Mouse (Mus musculus) embryo, embryonic 11 days (tissue): ENCODE results near the gene Smad6.
A peak's percentile ranks its signal among the peaks of the same experiment; 100 is the strongest.

Source experiments
- DNase-seq: peaks from one replicate; pipeline ENCODE4 v3.0.0-alpha.2; 2015

The Smad6 gene

DNA sequence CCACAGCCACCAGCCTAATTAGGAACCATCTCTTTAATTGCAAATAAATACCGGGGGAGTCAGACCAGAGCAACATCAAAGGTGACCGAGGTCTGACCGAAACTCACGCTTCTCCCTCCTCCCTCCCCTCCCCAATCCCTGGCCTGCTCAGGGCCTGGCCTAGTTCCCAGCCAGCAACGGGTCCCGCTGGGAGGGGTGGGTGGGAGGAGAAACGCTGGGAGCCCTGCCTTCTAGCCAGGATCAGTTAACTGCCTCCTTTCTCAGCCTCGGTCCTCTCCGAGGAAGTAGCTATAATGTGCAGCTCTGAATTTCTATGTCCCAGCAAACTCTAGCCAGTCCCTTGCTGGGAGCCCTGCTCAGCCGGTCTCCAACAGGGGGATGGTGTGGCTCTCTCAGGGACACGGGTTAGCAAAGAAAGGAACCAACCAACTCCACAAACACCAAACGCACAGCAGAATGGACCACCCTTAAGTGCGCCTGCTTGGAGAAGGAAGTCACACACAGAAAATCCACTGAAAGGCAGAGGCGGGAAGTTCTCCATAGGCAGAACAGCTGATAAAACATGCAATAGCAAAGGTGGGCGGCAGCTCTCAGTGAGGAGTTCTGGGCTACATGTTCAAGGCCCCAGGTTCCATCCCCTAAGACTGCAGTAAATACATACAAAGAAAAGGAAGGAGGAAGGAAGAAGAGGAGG lies 63.4 kb downstream of the Smad6 start:
- DNase-seq, result peak; percentile 67

DNA sequence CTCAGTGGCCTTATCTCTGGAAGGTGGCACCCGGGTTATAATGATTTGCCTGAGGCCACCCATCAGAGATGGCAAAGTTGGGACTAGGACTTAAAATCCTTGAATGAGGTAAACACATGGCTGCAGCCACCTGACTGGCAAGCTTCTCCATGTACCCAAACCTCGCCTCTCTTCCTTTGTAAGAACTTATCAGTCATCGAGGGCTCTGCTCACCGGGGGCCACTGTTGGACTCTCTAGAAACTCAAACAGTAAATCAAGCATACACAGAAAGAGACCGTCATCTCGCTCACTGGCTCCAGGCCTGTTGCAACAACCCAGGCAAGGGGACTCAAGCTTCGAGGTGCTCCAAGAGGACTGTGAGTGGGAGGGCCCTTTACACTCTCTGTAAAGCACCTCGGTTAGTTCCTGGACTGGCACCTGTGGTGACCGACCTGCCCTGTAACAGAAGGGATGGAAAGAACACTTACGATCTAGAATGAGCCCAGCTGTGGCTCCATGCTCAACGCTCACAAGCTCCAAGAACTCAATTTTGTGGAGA lies 64.1 kb downstream of the Smad6 start:
- no peak for DNase-seq

DNA sequence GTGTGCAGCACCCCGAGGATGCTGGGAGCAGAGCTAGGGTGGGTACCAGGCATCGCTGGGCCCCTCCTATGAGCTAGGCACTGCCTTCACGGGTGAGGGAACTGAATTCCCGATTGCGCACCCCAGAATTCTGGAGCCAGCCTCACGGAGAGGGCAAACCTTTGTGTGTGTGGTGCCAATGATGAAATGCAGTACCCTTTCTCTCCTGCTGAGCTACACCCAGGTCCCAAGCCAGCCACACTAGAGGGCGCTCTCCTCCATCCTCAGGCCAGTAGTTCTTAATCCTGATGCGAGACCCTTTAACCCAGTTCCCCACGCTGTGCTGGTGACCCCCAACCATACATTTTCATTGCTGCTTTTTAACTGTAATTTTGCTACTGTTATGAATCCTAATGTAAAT lies 65.8 kb downstream of the Smad6 start:
- DNase-seq, result peak; percentile 85

DNA sequence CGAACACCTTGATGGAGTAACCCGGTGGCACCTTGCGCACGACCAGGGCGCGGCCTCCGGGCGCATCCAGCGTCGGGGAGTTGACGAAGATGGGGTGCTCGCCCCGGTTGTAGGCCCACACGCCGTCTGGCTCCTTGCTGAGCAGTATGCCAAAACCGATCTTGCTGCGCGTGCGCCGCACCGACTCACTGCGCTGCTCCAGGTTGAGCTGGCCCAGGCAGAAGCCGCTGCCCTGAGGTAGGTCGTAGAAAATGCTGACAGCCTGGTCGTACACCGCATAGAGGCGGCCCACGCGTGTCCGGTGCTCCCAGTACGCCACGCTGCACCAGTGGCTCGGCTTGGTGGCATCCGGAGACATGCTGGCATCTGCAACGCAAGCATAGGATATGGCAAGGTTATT lies 68.2 kb downstream of the Smad6 start:
- DNase-seq, result no peak

DNA sequence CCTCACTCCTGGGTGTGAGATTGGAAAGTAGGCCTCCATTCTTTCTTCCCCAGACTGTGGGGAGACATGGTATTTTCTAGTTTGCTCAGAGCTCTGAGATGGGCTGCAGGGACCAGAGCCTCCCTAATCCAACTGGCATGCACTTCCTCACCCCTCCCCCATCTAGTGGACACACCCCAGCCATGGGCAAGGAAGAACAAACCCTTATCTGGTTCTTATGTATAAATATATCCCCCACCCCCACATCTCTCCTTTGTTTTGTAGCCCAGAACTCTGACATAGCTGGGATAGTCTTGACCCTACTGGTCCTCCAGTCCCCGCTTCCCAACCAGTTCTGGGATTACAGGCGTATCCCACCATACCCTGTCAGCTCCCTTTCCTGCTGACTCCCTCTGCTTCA lies 69.3 kb downstream of the Smad6 start:
- no peak for DNase-seq

DNA sequence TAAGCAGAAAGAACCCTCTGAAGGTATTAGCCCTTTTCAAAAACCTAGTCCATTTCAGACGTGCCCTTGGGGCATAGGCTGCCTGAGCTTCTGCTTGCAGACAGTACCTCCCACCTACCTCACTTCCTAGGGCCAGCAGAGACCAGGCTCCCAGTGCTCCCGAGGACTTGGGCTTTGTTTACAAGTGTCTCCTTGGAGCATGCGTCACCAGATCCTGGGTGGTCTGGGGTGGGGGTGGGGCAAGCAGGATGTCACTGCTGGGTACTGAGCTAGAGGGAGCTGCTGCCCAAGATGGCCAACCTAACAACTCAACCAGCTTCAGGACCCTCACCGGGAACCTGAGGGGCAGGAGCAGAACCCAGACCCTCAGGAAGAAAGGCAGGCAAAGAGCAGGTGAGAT lies 71.5 kb downstream of the Smad6 start:
- DNase-seq, result peak; percentile 41

DNA sequence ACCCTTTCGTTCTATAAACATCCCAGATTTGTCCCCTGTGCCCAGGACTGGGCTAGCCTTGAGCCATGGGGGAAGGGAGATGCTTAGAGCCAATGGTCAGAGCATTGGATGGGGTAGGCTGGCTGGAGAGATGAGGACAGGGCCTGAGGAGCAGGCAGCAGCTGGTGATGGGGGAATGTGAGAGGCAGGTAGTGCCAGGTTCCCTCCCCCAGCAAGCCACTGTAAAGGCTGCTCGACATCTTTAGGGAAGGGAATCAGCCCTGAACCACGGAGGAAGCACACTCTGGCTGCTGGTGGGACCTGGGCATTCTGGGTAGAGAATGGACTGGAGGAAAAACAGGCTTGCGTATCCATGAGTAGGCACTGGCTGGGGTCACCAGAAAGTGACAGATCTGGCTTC lies 72.5 kb downstream of the Smad6 start:
- DNase-seq, result no peak

DNA sequence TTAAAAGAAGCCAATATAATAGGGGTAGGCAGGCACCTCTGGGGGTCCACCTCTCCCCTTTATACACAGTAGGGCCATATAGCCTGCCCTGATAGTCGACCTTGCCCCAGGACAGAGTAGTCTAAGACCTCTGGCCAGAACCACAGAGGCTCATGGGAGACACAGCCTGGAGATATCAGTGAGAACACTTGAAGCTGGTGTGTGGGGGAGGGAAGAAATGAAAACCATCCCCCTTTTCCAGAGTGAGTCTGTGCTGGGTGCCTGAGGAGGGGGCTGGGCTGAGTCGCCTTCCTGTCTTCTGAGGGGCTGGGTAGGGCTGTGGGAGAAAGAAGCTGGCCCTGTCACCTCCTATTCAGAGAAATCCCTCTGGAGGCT lies 79.3 kb downstream of the Smad6 start:
- DNase-seq, result no peak

DNA sequence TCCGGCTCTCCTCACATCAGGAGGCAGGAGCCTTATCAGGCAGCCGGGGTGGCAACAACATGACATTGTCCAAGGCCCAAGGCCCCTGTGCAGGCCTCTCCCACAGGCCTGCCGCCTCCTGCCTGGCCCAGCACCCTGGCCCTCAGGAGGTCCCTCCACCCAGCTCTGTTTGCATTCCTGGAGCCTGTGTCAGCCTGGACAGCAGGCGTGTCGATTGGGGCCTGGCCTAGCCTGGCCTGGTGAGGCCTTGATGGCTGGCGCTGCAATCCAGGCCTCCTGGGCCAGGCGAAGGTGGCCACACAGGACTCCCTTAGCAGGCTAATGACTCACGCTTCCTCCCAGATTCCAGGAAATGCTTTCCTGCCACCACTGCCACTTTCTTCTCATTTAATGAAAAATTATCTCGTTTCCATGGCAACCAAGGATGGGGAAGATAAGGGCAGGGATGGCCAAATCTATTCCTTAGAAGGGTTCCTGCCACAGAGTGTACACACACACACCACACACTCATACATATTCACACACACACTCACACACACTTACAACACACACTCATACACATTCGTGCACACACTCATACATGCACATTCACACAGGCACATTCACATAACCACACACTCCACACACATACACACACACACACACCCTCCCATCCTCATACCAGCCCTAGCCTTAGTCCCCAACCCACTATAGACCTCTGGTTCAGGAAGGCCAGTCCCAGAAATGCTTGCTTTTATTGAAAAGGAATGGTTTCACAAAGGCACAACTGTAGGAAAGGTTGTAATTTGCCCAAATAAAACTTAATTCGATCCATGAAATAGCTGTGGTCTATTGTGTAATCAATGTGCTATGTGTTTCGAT lies 79.9 kb downstream of the Smad6 start:
- peak; percentile 37 for DNase-seq

DNA sequence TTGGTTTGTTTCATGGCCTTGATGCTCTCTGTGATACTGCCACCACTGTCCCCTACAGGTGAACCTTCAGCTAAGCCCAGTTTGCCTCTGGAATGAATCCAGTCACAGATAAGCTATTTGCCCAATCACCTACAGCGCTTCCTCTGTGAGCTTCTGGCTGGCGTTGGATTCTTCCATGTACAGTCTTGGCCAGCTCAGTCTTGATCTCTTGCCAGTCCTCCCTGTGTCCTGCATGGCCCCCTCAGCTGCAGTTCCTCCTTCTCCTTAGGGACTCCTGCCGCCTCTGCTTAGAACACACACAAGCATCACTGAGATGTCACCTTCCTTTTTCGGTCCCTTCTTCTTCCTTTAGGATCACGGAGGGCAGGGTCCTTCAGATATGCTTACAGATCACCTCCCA lies 85.6 kb downstream of the Smad6 start:
- no peak for DNase-seq

DNA sequence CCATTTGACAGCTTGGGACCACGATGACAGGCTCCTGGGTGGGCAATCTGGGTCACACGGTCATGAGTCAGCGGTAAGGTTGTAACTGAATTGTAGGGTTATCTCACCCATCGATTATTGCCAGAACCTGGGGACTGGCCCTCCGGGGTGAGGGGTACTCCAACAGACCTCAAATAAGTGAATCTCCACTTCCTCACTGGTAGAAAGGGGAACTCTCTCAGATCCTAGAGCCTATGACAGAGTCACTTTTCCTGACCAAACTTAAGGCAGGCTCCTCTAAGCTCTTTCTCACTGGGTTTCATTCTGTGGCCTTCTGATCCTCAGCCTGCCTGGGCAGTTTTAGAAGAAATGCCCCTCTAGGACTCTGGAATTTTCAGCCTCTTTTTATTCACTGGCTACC lies 88.8 kb downstream of the Smad6 start:
- DNase-seq, result no peak

DNA sequence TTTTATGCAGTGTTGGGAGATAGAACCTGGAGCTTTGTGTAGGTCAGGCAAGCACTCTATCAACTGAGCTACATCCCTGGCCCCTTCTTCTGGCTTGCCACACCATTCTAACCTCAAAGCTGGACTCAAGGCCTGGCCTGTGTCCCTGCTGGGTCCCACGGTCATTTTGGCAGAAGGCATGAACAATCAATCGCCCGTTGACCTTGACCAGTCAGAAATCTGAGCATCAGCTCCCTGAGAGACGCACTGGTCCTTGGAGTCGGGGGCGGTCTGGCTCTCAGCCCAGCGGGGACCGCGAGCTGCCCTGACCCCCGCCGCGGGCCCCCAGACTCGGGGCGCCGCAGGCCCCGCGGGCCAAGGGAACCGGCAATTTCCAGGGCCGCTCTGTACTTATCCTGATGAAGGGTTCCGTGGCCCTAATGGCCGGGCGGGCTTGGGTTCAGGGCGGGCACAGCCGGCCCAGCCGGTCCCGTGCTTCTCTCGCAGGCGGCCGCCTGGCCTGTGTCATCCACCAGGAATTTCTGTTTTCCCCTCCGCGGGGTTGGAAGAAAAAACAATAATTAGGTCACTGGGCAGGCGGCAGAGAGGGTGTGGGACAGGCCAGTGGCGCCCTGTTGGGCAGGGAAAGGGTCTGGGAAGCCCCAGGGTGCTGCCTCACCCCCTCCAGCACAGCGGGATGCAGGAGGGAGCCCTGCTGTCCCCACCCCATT lies 94.4 kb downstream of the Smad6 start:
- DNase-seq, result peak; percentile 64

DNA sequence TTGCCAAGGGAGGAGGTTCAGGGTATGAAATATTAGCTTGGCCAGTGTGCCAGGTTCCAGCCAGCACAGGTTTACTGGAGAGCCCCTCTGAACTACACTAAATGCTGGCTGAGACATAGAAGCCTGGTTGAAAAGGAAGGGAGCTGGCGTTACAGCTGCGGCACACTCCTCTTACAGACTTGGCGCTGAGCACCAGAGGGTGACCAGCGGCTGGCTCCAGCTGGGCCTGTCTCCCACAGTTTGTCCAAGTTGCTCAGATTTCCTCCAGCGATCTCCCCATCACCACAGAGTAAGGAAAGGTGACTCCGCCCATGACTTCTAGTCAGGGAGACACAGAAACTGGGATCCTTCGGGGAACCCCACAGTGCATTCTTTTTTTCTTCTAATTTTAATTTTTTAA lies 95.5 kb downstream of the Smad6 start:
- no peak for DNase-seq

DNA sequence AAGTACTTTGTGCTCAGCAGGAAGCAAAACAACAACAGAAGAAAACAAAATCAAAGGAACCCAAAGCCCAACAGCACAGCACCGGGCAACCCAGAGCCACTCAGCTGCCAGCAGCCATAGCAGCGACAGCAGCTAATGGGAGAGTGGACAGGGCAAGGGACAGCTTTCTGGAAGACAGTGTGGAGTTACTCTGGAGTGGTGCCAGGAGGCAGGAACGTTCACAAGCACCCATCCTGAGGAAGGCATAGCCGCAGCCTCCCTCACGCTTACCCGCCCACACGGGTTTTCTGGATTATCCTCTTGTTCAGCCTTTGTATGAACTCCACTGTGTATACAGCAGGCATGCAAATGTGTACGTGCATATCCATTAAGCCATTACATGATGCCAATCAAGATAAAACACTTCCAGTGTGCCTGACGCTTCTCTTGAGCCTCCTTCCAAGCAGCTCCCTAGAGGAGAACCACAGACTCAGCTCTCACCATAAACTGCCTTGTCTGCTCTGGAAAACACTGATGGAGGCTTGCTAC lies 98.6 kb downstream of the Smad6 start:
- no peak for DNase-seq

DNA sequence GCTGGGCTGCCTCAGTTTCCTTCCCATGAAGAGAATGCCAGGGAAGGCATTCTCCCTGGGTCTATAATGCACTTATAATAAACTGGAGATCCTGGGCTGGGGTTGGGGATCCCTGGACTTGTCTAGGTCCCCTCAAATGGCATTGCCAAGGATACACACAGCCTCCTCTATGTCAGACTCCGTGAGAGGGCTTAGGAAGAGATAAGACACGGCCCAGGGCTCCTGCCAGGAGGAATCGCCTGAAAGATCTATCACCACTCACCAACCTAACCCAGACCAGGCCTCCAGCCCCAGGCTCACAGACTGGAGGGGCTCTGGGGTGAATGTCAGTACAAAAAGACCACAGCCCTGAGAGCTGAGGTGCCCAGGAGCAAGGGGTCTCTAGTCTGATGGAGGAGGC lies 102.2 kb downstream of the Smad6 start:
- DNase-seq, result no peak

DNA sequence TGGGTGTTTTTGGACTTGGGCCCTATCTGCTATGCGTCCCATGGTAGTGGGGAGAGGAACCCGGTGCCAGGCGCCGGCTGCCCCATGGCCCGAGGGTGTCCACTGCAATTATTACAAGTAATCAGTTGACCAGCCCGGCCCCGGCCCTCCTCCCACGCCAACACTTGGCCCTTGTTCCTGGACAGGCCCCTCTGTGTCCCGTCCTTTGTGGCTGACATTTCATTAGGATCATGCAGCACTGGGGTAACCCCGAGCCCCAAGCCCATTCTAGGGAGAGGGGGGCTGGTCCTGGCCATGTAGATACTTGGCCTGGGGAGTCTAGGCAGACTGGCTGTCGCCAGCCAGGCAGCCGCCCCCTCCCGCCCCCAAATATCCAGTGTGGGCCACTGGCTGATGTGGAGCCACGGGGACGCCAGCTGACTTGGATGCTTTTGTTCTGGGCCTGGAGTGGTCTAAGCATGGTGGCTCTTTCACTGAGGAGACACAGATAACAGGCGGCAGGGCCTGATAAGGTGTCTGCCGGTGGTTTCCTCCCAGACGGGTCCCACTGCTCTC lies 102.8 kb downstream of the Smad6 start:
- DNase-seq, result no peak

DNA sequence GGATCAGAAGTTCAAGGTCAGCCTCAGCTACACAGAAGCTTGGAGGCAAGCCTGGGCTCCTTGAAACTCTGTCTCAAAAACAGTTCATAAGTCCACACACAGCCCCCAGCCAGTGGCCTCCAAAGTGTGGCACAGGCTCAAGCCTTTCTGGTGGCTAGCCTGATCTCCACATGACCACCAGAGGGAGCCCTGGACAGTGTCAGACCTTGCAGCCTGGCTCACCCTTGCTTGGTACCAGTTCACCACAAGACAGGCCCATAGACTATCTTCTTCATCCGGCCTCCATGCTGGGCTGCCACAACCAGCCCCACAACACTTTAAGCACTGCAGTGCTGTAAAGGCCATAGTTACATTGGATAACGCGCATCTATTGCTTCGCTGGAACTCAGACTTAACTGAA lies 103.6 kb downstream of the Smad6 start:
- peak; percentile 86 for DNase-seq

DNA sequence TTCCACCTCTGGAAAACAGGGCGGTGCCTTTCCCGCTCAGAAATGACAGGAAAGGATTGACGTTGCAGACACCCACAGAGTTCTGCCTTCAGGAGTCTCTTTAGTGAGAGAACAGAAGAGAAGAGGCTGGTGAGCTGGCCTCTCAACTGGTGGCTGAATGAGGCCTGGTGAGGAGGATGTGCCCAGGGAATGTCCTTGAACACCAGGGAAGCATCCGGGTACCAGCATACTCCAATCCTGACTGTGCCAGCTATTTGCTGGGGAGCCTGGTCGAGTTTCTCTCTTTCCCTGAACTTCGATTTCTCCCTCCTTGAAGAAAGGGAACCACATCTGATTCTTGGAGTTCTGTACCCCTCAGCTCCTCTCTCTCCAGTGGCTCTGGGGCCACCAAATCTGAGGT lies 105.4 kb downstream of the Smad6 start:
- DNase-seq, result no peak

DNA sequence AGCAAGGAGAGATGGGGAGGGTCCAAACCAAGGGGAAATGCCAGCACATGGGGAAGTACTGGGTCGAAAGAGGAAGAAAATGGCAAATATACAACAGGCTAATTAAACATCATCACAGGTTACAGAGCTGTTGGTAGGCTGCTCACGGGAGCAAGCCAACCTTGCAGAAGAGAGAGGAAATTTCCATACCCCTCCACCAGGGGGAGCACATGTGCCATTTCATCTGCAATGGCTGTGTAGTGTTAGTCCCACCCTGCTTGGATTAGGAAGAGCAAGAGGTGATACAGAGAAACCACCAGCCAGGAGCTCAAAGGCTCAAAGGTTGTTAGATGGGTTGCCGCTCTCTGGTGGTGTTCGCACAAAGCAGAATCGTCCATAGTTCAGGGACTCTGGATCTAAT lies 105.9 kb downstream of the Smad6 start:
- peak; percentile 59 for DNase-seq

DNA sequence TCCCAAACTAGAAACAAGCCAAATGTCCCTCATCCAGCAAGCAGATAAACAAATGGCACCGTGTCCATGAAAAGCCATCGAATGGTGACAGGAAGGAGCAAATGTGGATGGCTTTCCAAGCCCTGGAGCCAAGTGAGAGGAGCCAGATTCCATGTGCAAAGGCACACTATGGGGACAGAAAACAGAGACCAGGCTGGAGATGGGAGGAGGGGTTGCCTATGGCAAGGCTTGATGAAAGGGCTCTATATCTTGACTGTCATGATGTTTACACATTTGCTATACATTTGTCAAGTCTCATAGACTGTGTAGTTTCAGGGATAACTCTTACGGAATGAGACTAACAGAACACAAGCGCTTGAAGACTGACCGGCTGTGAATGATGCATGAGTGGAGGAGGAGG lies 106.9 kb downstream of the Smad6 start:
- no peak for DNase-seq

DNA sequence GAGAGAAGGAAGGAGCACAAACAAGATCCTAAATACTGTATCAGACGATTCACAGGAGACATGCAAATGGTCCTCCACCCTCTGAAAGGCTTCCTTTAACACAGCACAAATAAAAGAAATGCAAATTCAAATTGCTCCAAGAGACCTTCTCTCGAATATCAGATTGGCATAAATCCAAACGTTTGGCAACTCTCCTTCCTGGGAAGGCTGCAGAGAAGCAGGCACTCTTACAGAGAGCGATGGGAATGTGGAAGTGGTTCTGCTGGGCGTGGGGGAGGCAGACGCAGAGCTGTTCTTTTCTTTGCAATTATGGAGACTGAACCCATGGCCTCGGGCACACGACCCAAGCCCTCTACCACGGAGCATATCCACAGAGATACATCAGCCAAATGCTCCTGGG lies 109.8 kb downstream of the Smad6 start:
- no peak for DNase-seq

DNA sequence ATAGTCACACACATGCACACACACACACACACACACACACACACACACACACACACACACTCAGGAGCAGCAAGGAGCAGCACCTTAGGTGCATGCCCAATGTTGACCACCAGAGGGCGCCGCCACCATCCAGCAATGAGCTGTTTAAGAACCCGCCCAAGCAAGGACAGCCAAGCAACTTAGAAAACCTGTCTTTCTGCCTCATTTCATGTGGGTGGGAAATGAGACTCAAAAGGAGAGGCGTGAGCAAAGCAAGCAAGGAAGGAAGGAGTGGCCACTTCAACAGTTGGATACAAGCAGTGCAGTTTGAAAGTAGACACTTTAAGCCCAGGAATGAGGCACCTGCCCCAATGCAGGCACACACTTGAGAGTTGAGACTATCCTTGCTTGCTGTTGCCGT lies 112.2 kb downstream of the Smad6 start:
- DNase-seq, result peak; percentile 79

DNA sequence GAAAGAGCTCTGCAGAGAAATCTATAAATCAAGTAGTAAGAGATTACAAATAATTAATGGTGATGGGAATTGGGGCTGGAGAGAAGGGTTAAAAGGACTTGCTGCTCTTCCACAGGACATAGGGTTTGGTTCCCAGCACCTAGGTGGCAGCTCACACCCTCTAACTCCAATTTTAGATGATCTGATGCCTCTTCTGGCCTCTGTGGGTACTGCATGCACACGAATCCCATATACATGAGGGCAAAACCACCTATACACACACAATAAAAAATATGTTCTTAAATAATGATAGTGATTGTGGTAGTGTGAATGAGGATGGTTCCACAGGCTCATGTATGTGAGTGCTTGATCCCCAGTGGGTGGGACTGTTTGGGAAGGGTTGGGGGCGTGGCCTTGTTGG lies 117.3 kb downstream of the Smad6 start:
- DNase-seq, result no peak
